Mouse (Mus musculus) monocyte, adult 5-6 weeks (primary cell): ENCODE data around the gene Ube2q1. TPM values are rescaled to one million over a fixed set of nuclear protein-coding genes. Genes with fewer than 3 reads are reported as not detected.

ENCODE experiments used
- ATAC-seq: fragments of 153-309, 156-312 bp; replicated peaks from 2 replicates; pipeline ENCODE4 v1.8.0; 2017; ENCODE audit warnings: mild to moderate bottlenecking; ENCODE audit not compliant: low TSS enrichment, insufficient number of reproducible peaks, severe bottlenecking, poor library complexity, low FRiP score
- total RNA-seq: library from RNA; stranded (forward); fragments of 200-1000, 200-491, 200-594 nt; gene quantifications from 3 replicates; pipeline ENCODE4 v1.2.3, GENCODE M21; 2017

The Ube2q1 gene
- total RNA-seq = 170 to 205 TPM (median 172 TPM) in 3 replicates

GRCm38 (mm10) chr3:89772968-89773709, at the start of gene Ube2q1:
Gene Ube2q1, plus strand, starts transcription at chr3:89773616.
- ATAC-seq = peak; percentile 82

- peak; percentile 78 for ATAC-seq
Observed at GRCm38 (mm10) chr3:89727028-89727427, 46.4 kb upstream of the Ube2q1 start.

GRCm38 (mm10) chr3:89728848-89729247, 44.6 kb upstream of the Ube2q1 start:
- ATAC-seq = no peak

GRCm38 (mm10) chr3:89730350-89731331, 42.8 kb upstream of the Ube2q1 start:
- ATAC-seq = peak; percentile 95

- ATAC-seq = no peak
Observed at GRCm38 (mm10) chr3:89732091-89732490, 41.3 kb upstream of the Ube2q1 start.

GRCm38 (mm10) chr3:89738509-89738908, 34.9 kb upstream of the Ube2q1 start:
- ATAC-seq = no peak

- ATAC-seq = no peak
Observed at GRCm38 (mm10) chr3:89752307-89752706, 21.1 kb upstream of the Ube2q1 start.

- ATAC-seq = 0 out of 2 replicates have a peak, but pooled peaks have one; percentile 24
Observed at GRCm38 (mm10) chr3:89755283-89755682, 18.1 kb upstream of the Ube2q1 start.

- ATAC-seq = no peak
Observed at GRCm38 (mm10) chr3:89757851-89758250, 15.6 kb upstream of the Ube2q1 start.

- ATAC-seq = no peak
Observed at GRCm38 (mm10) chr3:89759786-89760185, 13.6 kb upstream of the Ube2q1 start.

- peak; percentile 76 for ATAC-seq
Observed at GRCm38 (mm10) chr3:89764119-89764724, 9.2 kb upstream of the Ube2q1 start, which contains the start of gene Chrnb2. Gene Chrnb2, minus strand, starts transcription at chr3:89764632.

GRCm38 (mm10) chr3:89769584-89769983, 3.8 kb upstream of the Ube2q1 start:
- ATAC-seq = no peak

- no peak for ATAC-seq
Observed at GRCm38 (mm10) chr3:89770425-89771002, 2.9 kb upstream of the Ube2q1 start.

- peak; percentile 71 for ATAC-seq
Observed at GRCm38 (mm10) chr3:89772588-89772967, 838 bp upstream of the Ube2q1 start.

- no peak for ATAC-seq
Observed at GRCm38 (mm10) chr3:89773740-89774211, 360 bp downstream of the Ube2q1 start.

- 0 out of 2 replicates have a peak, but pooled peaks have one; percentile 19 for ATAC-seq
Observed at GRCm38 (mm10) chr3:89774236-89774960, 982 bp downstream of the Ube2q1 start.

GRCm38 (mm10) chr3:89776001-89776400, 2.6 kb downstream of the Ube2q1 start:
- ATAC-seq = no peak

- ATAC-seq = no peak
Observed at GRCm38 (mm10) chr3:89780102-89780501, 6.7 kb downstream of the Ube2q1 start.
